Mouse (Mus musculus) urinary bladder, postnatal 4 days (tissue): Measurements from ENCODE around the gene Sema7a.
A peak's percentile ranks its signal among the peaks of the same experiment; 100 is the strongest.

Experiments used
- DNase-seq, 2 experiments: peaks; one replicate each; pipeline ENCODE4 v3.0.0; 2021 to 2022; ENCODE audit warnings: low spot score in 2 of 2

The Sema7a gene

GRCm38 (mm10) chr9:57939431-57940348, at the start of gene Sema7a:
Gene Sema7a, plus strand, starts transcription at chr9:57940112.
- peak in 1 of 2 experiments; percentile 60 for DNase-seq

- no peak for DNase-seq
These were observed 39.4 kb upstream of the Sema7a start for GRCm38 (mm10) chr9:57900478-57900877.

- no peak for DNase-seq
These were observed 38.7 kb upstream of the Sema7a start for GRCm38 (mm10) chr9:57901197-57901596.

- no peak for DNase-seq
These were observed 38.3 kb upstream of the Sema7a start for GRCm38 (mm10) chr9:57901601-57902000.

- DNase-seq, result no peak
These were observed 37.8 kb upstream of the Sema7a start for GRCm38 (mm10) chr9:57902132-57902531.

GRCm38 (mm10) chr9:57903589-57904249, 36.2 kb upstream of the Sema7a start:
- no peak for DNase-seq

GRCm38 (mm10) chr9:57904250-57904644, 35.7 kb upstream of the Sema7a start:
- no peak for DNase-seq

GRCm38 (mm10) chr9:57907206-57907605, 32.7 kb upstream of the Sema7a start:
- DNase-seq, result no peak

- peak; percentile 85 to 92 for DNase-seq
These were observed 29.4 kb upstream of the Sema7a start, which contains the start of gene Ubl7 for GRCm38 (mm10) chr9:57910254-57911160. Gene Ubl7, plus strand, starts transcription at chr9:57910979.

GRCm38 (mm10) chr9:57912571-57912970, 27.3 kb upstream of the Sema7a start:
- DNase-seq, result no peak

GRCm38 (mm10) chr9:57921491-57922060, 18.3 kb upstream of the Sema7a start:
- DNase-seq, result no peak

- DNase-seq, result no peak
These were observed 17.5 kb upstream of the Sema7a start for GRCm38 (mm10) chr9:57922381-57922780.

- no peak for DNase-seq
These were observed 16.9 kb upstream of the Sema7a start for GRCm38 (mm10) chr9:57923046-57923445.

- DNase-seq, result peak in 1 of 2 experiments; percentile 50
These were observed 8.6 kb upstream of the Sema7a start for GRCm38 (mm10) chr9:57931166-57931767.

- no peak for DNase-seq
These were observed 7.7 kb upstream of the Sema7a start for GRCm38 (mm10) chr9:57932253-57932652.

- DNase-seq, result peak in 1 of 2 experiments; percentile 57
These were observed 6.9 kb upstream of the Sema7a start for GRCm38 (mm10) chr9:57932831-57933602.

GRCm38 (mm10) chr9:57935683-57936437, 4.1 kb upstream of the Sema7a start:
- DNase-seq, result peak; percentile 71 to 88

- DNase-seq, result no peak
These were observed 2.7 kb upstream of the Sema7a start for GRCm38 (mm10) chr9:57937171-57937570.

GRCm38 (mm10) chr9:57937651-57938050, 2.3 kb upstream of the Sema7a start:
- DNase-seq, result no peak
